Mouse (Mus musculus) embryonic fibroblast, embryonic 13.5 days (primary cell): Measurements from ENCODE around the gene Dusp12. TPM values are rescaled to one million over a fixed set of nuclear protein-coding genes. Genes with fewer than 3 reads are reported as not detected.

Source experiments
- H3K27ac ChIP-seq: 2 replicates; pipeline ENCODE4 v1.5.1; 2012; ENCODE audit warnings: low read length, control low read depth, inconsistent platforms; ENCODE audit not compliant: insufficient read depth
- H3K4me1 ChIP-seq: 2 replicates; pipeline ENCODE4 v1.6.1; 2011; ENCODE audit warnings: low read length; ENCODE audit not compliant: control insufficient read depth, insufficient read depth
- H3K4me3 ChIP-seq: 2 replicates; pipeline ENCODE4 v1.5.1; 2011; ENCODE audit warnings: mild to moderate bottlenecking, control low read depth, low read length; ENCODE audit not compliant: insufficient read depth
- CTCF ChIP-seq: IDR thresholded peaks from 2 replicates; pipeline ENCODE4 v1.5.1; 2011; ENCODE audit warnings: mild to moderate bottlenecking, control low read depth, low read length, moderate library complexity, borderline replicate concordance; ENCODE audit not compliant: insufficient read depth
- POLR2A ChIP-seq: IDR thresholded peaks from 2 replicates; pipeline ENCODE4 v1.6.1; 2011; ENCODE audit warnings: low read depth, mild to moderate bottlenecking, control low read depth, low read length, moderate library complexity
- polyA plus RNA-seq: library from polyadenylated mRNA; stranded (reverse); fragments of >200 nt; gene quantifications from 2 replicates; pipeline ENCODE4 v1.2.4, GENCODE M21; 2011; ENCODE audit warnings: low read depth; ENCODE audit not compliant: missing spikeins, insufficient read length

Gene Dusp12
- polyA plus RNA-seq, 1 experiment = 28.4 TPM

- Histone ChIP-seq H3K27ac (no peak overlapping the region), H3K4me1 (no peaks in the 10 kb centered on the region), H3K4me3 (no peak overlapping the region)
- TF ChIP-seq POLR2A = no peak
Observed at GRCm38 (mm10) chr1:170900799-170901467, 15.6 kb upstream of the Dusp12 start.

GRCm38 (mm10) chr1:170898413-170899075 lies 13.2 kb upstream of the Dusp12 start:
- no peak overlapping the region for H3K27ac ChIP-seq
- H3K4me3 ChIP-seq = no peak overlapping the region
- TF ChIP-seq CTCF (no peak), POLR2A (no peak)
- H3K4me1 ChIP-seq = no peaks in the 10 kb centered on the region

GRCm38 (mm10) chr1:170896651-170897281 lies 11.4 kb upstream of the Dusp12 start:
- H3K27ac ChIP-seq = no peak overlapping the region
- TF ChIP-seq CTCF (no peak), POLR2A (no peak)
- H3K4me3 ChIP-seq = no peak overlapping the region
- no peaks in the 10 kb centered on the region for H3K4me1 ChIP-seq

GRCm38 (mm10) chr1:170894603-170895602 lies 9.6 kb upstream of the Dusp12 start:
- Histone ChIP-seq H3K4me1 (no peaks in the 10 kb centered on the region), H3K27ac (no peak overlapping the region), H3K4me3 (no peak overlapping the region)
- no peak for TF ChIP-seq POLR2A
- no peak for TF ChIP-seq CTCF

- Histone ChIP-seq H3K27ac (no peak overlapping the region), H3K4me3 (no peak overlapping the region), H3K4me1 (peaks cover 7% of the 10 kb centered on the region; the same call in 1 of the 2 replicates)
- no peak for TF ChIP-seq POLR2A
- no peak for TF ChIP-seq CTCF
Observed at GRCm38 (mm10) chr1:170892279-170892678, 6.9 kb upstream of the Dusp12 start.

GRCm38 (mm10) chr1:170891646-170892045 lies 6.3 kb upstream of the Dusp12 start:
- Histone ChIP-seq H3K4me3 (no peak overlapping the region), H3K27ac (no peak overlapping the region), H3K4me1 (peaks cover 7% of the 10 kb centered on the region; the same call in 1 of the 2 replicates)
- no peak for TF ChIP-seq CTCF
- TF ChIP-seq POLR2A = no peak

- Histone ChIP-seq H3K27ac (no peak overlapping the region), H3K4me1 (peaks cover 7% of the 10 kb centered on the region; the same call in 1 of the 2 replicates), H3K4me3 (no peak overlapping the region)
- no peak for TF ChIP-seq CTCF
- no peak for TF ChIP-seq POLR2A
Observed at GRCm38 (mm10) chr1:170889310-170889709, 4.0 kb upstream of the Dusp12 start.

- Histone ChIP-seq H3K27ac (no peak overlapping the region), H3K4me1 (peaks cover 7% of the 10 kb centered on the region; the same call in 1 of the 2 replicates), H3K4me3 (no peak overlapping the region)
- no peak for TF ChIP-seq POLR2A
- TF ChIP-seq CTCF = no peak
Observed at GRCm38 (mm10) chr1:170886044-170886458, 711 bp upstream of the Dusp12 start.

GRCm38 (mm10) chr1:170884390-170884789 lies 950 bp downstream of the Dusp12 start:
- no peak overlapping the region for H3K27ac ChIP-seq
- H3K4me3 ChIP-seq = peak overlapping the region; percentile 84
- peaks cover 3% of the 10 kb centered on the region; the same call in 1 of the 2 replicates for H3K4me1 ChIP-seq
- no peak for TF ChIP-seq POLR2A
- TF ChIP-seq CTCF = no peak
